Mouse (Mus musculus): ENCODE results near the gene Phf2. TPM values are rescaled to one million over a fixed set of nuclear protein-coding genes. Genes with fewer than 3 reads are reported as not detected.
A peak's percentile ranks its signal among the peaks of the same experiment; 100 is the strongest.
"Not testable (repeated sequence)": the region's sequence is repeated elsewhere in the genome, so short reads cannot be mapped to it uniquely, and the experiment has no call there.

Phf2 gene
- polyA plus RNA-seq, 1 experiment from 2014 or later, result 10.2 TPM

- Histone ChIP-seq H3K27ac (ENCODE audit: low read length) (no peak overlapping the region), H3K27me3 (replicated peaks; ENCODE audit: control insufficient read depth, insufficient read depth, low read length) (no peaks in the 10 kb centered on the region), H3K9ac (replicated peaks; ENCODE audit: low read depth, low read length) (no peak overlapping the region), H3K4me3 (replicated peaks; ENCODE audit: low read length) (no peak overlapping the region), H3K9me3 (ENCODE audit: control insufficient read depth, low read length) (no peaks in the 10 kb centered on the region), H3K36me3 (ENCODE audit: control insufficient read depth, insufficient read depth) (peaks cover 37% of the 10 kb centered on the region), H3K4me2 (ENCODE audit: low read length) (no peak overlapping the region), H3K4me1 (replicated peaks; ENCODE audit: control insufficient read depth, insufficient read depth, low read length) (no peaks in the 10 kb centered on the region)
- no peak for ATAC-seq
- WGBS, result 94% methylated on average over 10 of the region's 10 CpGs
These were observed 48.6 kb downstream of the Phf2 start for GRCm38 (mm10) chr13:48822288-48822687.

DNA sequence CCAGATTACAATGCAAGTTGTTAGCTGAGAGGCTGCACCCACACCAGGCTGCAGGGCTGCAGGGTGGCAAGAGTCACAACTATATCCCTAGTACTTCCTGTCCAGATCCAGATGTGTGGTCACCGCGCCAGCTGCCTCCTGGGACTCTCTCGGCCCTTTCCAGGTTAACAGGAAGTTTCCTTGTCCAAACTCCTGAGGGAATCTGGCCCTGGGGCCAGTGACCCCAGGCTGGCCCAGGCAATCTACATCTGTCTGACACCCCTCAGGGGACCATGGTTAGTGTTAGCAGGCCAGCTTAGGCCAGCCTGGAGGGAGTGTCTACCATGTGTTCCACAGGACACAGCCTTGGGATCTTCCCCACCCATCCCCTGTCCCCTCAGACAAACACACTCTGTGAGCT, 51.8 kb downstream of the Phf2 start:
- no peaks in the 10 kb centered on the region for H3K4me1 ChIP-seq (replicated peaks; ENCODE audit: control insufficient read depth, insufficient read depth, low read length)
- H3K4me2 ChIP-seq (ENCODE audit: low read length), result no peak overlapping the region
- 84% methylated on average over 3 of the region's 3 CpGs for WGBS
- peaks cover 34% of the 10 kb centered on the region for H3K36me3 ChIP-seq (ENCODE audit: control insufficient read depth, insufficient read depth)
- no peak for ATAC-seq
- H3K27me3 ChIP-seq (replicated peaks; ENCODE audit: control insufficient read depth, insufficient read depth, low read length), result no peaks in the 10 kb centered on the region
- no peaks in the 10 kb centered on the region for H3K9me3 ChIP-seq (ENCODE audit: control insufficient read depth, low read length)
- no peak overlapping the region for H3K9ac ChIP-seq (replicated peaks; ENCODE audit: low read depth, low read length)
- H3K27ac ChIP-seq (ENCODE audit: low read length), result no peak overlapping the region
- H3K4me3 ChIP-seq (replicated peaks; ENCODE audit: low read length), result no peak overlapping the region

DNA sequence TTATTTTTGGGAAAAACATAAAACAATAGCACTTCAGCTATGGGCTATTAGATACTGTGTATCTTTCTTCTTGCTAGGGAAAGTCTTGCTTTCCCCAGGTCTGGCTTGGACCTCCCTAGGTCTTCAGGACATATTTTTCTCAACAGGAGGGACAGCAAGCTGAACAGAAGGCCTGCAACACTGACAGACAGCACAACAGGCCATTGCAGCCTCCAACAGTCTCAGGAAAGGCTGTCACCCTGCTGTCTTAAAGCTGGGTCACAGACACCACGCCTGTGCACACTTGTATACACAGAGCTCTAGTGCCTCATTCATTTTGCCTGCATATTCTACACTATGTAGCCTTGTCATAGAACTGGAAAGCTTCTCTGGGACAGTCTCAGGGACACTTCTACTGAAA, 56.5 kb downstream of the Phf2 start:
- Histone ChIP-seq H3K4me3 (replicated peaks; ENCODE audit: low read length) (no peak overlapping the region), H3K27me3 (replicated peaks; ENCODE audit: control insufficient read depth, insufficient read depth, low read length) (no peaks in the 10 kb centered on the region), H3K27ac (ENCODE audit: low read length) (no peak overlapping the region), H3K4me1 (replicated peaks; ENCODE audit: control insufficient read depth, insufficient read depth, low read length) (no peaks in the 10 kb centered on the region), H3K9me3 (ENCODE audit: control insufficient read depth, low read length) (no peaks in the 10 kb centered on the region), H3K9ac (replicated peaks; ENCODE audit: low read depth, low read length) (no peak overlapping the region), H3K36me3 (ENCODE audit: control insufficient read depth, insufficient read depth) (peaks cover 28% of the 10 kb centered on the region), H3K4me2 (ENCODE audit: low read length) (no peak overlapping the region)
- 71% methylated on average over 1 of the region's 1 CpGs for WGBS
- no peak for ATAC-seq

- no peaks in the 10 kb centered on the region for H3K4me1 ChIP-seq (replicated peaks; ENCODE audit: control insufficient read depth, insufficient read depth, low read length)
- H3K27ac ChIP-seq (ENCODE audit: low read length), result no peak overlapping the region
- ATAC-seq, result no peak
- 73% methylated on average over 9 of the region's 9 CpGs for WGBS
- no peaks in the 10 kb centered on the region for H3K9me3 ChIP-seq (ENCODE audit: control insufficient read depth, low read length)
- no peaks in the 10 kb centered on the region for H3K27me3 ChIP-seq (replicated peaks; ENCODE audit: control insufficient read depth, insufficient read depth, low read length)
- no peak overlapping the region for H3K9ac ChIP-seq (replicated peaks; ENCODE audit: low read depth, low read length)
- peaks cover 14% of the 10 kb centered on the region; the same call in 1 of the 2 replicates for H3K36me3 ChIP-seq (ENCODE audit: control insufficient read depth, insufficient read depth)
- no peak overlapping the region for H3K4me2 ChIP-seq (ENCODE audit: low read length)
- H3K4me3 ChIP-seq (replicated peaks; ENCODE audit: low read length), result no peak overlapping the region
These were observed 59.9 kb downstream of the Phf2 start for GRCm38 (mm10) chr13:48810991-48811390.

DNA sequence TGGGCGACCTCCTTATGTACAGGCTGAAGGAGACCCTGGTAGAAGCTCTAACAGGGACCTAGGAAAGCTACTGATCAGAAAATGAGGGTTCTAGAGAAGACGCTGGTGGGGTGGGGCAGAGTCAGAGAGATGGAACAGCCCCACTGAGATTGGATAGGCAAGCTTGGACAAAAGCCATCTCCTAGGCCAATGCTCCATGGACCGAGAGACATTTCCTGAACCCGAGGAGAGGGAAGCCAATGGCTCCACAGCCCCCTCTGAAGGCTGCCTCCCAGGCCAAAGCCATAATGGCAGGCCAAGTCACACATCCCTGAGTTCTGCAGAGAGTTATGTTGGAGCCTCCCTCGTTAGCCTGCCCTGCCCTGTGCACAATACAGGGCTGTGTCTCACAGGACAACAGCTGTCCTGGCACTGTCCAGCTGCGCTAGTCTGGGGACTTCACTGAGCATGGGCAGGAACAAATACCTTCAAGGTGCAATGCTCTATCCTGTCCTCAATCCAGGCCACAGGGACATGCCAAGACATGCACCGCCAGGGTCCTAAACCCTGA, 60.6 kb downstream of the Phf2 start:
- Histone ChIP-seq H3K4me1 (replicated peaks; ENCODE audit: control insufficient read depth, insufficient read depth, low read length) (no peaks in the 10 kb centered on the region), H3K27ac (ENCODE audit: low read length) (no peak overlapping the region), H3K9ac (replicated peaks; ENCODE audit: low read depth, low read length) (no peak overlapping the region), H3K4me3 (replicated peaks; ENCODE audit: low read length) (no peak overlapping the region), H3K4me2 (ENCODE audit: low read length) (no peak overlapping the region), H3K36me3 (ENCODE audit: control insufficient read depth, insufficient read depth) (peaks cover 10% of the 10 kb centered on the region; the same call in 1 of the 2 replicates), H3K9me3 (ENCODE audit: control insufficient read depth, low read length) (no peaks in the 10 kb centered on the region), H3K27me3 (replicated peaks; ENCODE audit: control insufficient read depth, insufficient read depth, low read length) (no peaks in the 10 kb centered on the region)
- 84% methylated on average over 7 of the region's 7 CpGs for WGBS
- no peak for ATAC-seq

DNA sequence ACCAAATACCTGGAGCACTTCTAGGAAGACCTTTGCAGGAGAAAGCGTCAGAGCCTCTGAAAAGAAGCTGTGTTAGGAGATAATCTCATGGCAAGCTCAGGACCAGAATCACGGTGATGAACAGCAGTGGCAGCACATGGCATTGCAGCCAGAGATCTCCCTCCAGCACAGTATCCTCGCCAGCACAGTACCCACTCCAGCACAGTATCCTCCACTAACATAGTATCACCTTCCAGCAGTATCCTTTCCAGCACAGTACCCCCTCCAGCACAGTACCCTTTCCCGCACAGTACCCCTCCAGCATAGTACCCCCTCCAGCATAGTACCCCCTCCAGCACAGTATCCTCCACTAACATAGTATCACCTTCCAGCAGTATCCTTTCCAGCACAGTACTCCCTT, 61.3 kb downstream of the Phf2 start:
- H3K4me3 ChIP-seq (replicated peaks; ENCODE audit: low read length); H3K9me3 ChIP-seq (ENCODE audit: control insufficient read depth, low read length); H3K27me3 ChIP-seq (replicated peaks; ENCODE audit: control insufficient read depth, insufficient read depth, low read length); ATAC-seq; H3K36me3 ChIP-seq (ENCODE audit: control insufficient read depth, insufficient read depth); H3K9ac ChIP-seq (replicated peaks; ENCODE audit: low read depth, low read length); H3K4me1 ChIP-seq (replicated peaks; ENCODE audit: control insufficient read depth, insufficient read depth, low read length); H3K4me2 ChIP-seq (ENCODE audit: low read length); H3K27ac ChIP-seq (ENCODE audit: low read length): not testable (repeated sequence)
- WGBS, result 83% methylated on average over 4 of the region's 4 CpGs

- Histone ChIP-seq H3K9me3 (ENCODE audit: control insufficient read depth, low read length) (no peaks in the 10 kb centered on the region), H3K4me2 (ENCODE audit: low read length) (no peak overlapping the region), H3K27ac (ENCODE audit: low read length) (no peak overlapping the region), H3K9ac (replicated peaks; ENCODE audit: low read depth, low read length) (no peak overlapping the region), H3K4me1 (replicated peaks; ENCODE audit: control insufficient read depth, insufficient read depth, low read length) (no peaks in the 10 kb centered on the region), H3K27me3 (replicated peaks; ENCODE audit: control insufficient read depth, insufficient read depth, low read length) (no peaks in the 10 kb centered on the region), H3K4me3 (replicated peaks; ENCODE audit: low read length) (no peak overlapping the region), H3K36me3 (ENCODE audit: control insufficient read depth, insufficient read depth) (peaks cover 11% of the 10 kb centered on the region)
- ATAC-seq, result peak; percentile 21; the same call in 1 of the 2 replicates
- WGBS, result 58% methylated on average over 5 of the region's 5 CpGs
These were observed 63.4 kb downstream of the Phf2 start for GRCm38 (mm10) chr13:48807481-48808031.

DNA sequence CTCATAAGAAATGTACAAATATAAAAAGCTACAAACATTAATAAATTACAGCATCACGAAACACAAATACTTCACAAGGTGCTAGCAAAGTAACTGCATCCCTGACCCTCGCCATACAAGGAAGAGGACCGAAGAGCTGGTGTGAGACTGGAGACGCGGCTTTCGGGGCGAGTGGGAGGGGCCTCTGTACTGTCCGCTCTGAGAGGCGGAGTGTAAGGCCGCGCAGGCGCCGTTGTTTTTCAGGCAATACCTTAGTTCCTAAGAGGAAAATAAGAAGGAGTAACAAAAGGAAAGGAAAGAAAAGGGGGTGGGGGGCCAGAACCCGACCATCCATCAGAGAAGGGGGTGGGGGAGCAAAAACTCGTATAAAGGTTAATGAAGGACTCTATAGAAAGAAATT, 68.7 kb downstream of the Phf2 start:
- H3K9me3 ChIP-seq (ENCODE audit: control insufficient read depth, low read length), result no peaks in the 10 kb centered on the region
- 39% methylated on average over 15 of the region's 15 CpGs for WGBS
- peaks cover 11% of the 10 kb centered on the region for H3K36me3 ChIP-seq (ENCODE audit: control insufficient read depth, insufficient read depth)
- no peak overlapping the region for H3K9ac ChIP-seq (replicated peaks; ENCODE audit: low read depth, low read length)
- no peak overlapping the region for H3K27ac ChIP-seq (ENCODE audit: low read length)
- peaks cover 4% of the 10 kb centered on the region; the same call in 1 of the 2 replicates for H3K4me1 ChIP-seq (replicated peaks; ENCODE audit: control insufficient read depth, insufficient read depth, low read length)
- no peaks in the 10 kb centered on the region for H3K27me3 ChIP-seq (replicated peaks; ENCODE audit: control insufficient read depth, insufficient read depth, low read length)
- no peak for ATAC-seq
- H3K4me3 ChIP-seq (replicated peaks; ENCODE audit: low read length), result no peak overlapping the region
- no peak overlapping the region for H3K4me2 ChIP-seq (ENCODE audit: low read length)

DNA sequence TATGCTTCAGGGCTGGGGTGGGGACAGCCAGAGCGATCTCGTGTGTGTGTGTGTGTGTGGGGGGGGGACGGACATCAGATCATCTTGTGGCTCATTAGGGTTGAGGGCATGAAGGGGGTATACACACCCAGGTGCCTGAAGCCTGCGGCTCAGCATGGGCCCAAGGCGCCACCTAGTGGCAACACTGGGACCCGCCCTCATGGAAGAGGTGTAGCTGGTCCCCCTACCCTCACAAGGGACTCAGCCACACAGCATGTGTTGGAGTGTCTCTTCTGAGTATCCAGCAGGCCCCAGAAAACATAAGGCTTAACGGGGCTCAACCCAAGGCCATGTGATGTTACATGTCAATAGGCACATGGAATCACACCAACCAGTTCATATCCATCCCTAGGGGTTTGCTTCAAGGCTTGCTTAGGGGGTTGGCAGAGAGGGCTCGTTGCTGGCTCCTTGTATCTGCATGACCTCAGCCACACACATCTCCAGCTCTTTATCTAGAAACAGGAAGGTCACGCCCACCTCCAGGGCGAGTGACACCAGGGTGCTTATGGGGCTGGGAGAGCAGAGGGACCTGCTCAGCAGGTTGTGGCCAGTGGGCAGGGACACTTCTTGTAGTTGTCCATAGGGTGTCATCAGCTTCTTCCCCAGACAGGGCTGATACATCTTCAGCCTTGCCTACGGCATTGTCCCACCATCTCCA, 69.9 kb downstream of the Phf2 start:
- 29% methylated on average over 11 of the region's 11 CpGs for WGBS
- H3K36me3 ChIP-seq (ENCODE audit: control insufficient read depth, insufficient read depth), result peaks cover 11% of the 10 kb centered on the region
- H3K4me3 ChIP-seq (replicated peaks; ENCODE audit: low read length), result no peak overlapping the region
- H3K9ac ChIP-seq (replicated peaks; ENCODE audit: low read depth, low read length), result no peak overlapping the region
- no peak overlapping the region for H3K4me2 ChIP-seq (ENCODE audit: low read length)
- ATAC-seq, result peak; percentile 74
- peaks cover 4% of the 10 kb centered on the region; the same call in 1 of the 2 replicates for H3K4me1 ChIP-seq (replicated peaks; ENCODE audit: control insufficient read depth, insufficient read depth, low read length)
- no peaks in the 10 kb centered on the region for H3K9me3 ChIP-seq (ENCODE audit: control insufficient read depth, low read length)
- no peaks in the 10 kb centered on the region for H3K27me3 ChIP-seq (replicated peaks; ENCODE audit: control insufficient read depth, insufficient read depth, low read length)
- H3K27ac ChIP-seq (ENCODE audit: low read length), result no peak overlapping the region

Measured in forebrain, embryonic 16.5 days (tissue).